Comparison of ENCODE assay signal across 11 mouse cellular contexts in genomic region chr16:31740271-31740670, GRCm38 (mm10).
DNase-seq lines count a peak whose midpoint lies in the region; ATAC-seq and TF ChIP-seq lines count a peak whose summit lies in the region.
"Had no signal": no experiment of that assay in that cellular context is flagged by ENCODE, and none has a peak within 500 bp of the region (broad histone marks: within the 10 kb centered on the region; RNA-seq: fewer than 3 reads in every experiment).

No protein-coding gene starts in this region.

- 0 out of 2 replicates have a peak overlapping the region, but pooled peaks have one; percentile 6 for H3K27ac ChIP-seq in forebrain, embryonic 10.5 days
- H3K27ac ChIP-seq in forebrain, embryonic 15.5 days (replicated peaks), result no peak overlapping the region
- H3K27ac ChIP-seq in forebrain, embryonic 14.5 days (ENCODE audit: low read depth, low read length), result no peak overlapping the region
- H3K27ac ChIP-seq: embryonic facial prominence, embryonic 15.5 days had no signal

- DNase-seq in forebrain, embryonic 10.5 days (ENCODE audit: extremely low spot score, low spot score), result no peak
- peak; percentile 23 for DNase-seq in brain, embryonic 14.5 days (ENCODE audit: low read depth)
- peak; percentile 81 to 87 for DNase-seq in heart, adult 18-20 months
- peak; percentile 55 to 76 for DNase-seq in kidney, postnatal 36 days
- no peak for DNase-seq in frontal cortex, postnatal 14 days (ENCODE audit: low spot score in 2 of 2)
- DNase-seq in frontal cortex, adult 2 months (ENCODE audit: extremely low spot score in 1 of 2, low spot score in 1 of 2), result no peak
- DNase-seq in forebrain, embryonic 14.5 days (ENCODE audit: low spot score), result no peak
- DNase-seq: B cell, adult 2 months had no signal

- TF ChIP-seq POLR2A in brain, embryonic 14.5 days (IDR thresholded peaks at IDR 0.05; ENCODE audit: borderline replicate concordance, extremely low read depth, insufficient read depth, insufficient read length, poor library complexity, severe bottlenecking), result no peak

- no peak overlapping the region for H3K9ac ChIP-seq in forebrain, embryonic 15.5 days (replicated peaks)
- H3K9ac ChIP-seq in forebrain, embryonic 14.5 days (ENCODE audit: low read length), result no peak overlapping the region
- H3K9ac ChIP-seq: embryonic facial prominence, embryonic 15.5 days had no signal

- TF ChIP-seq CTCF in brain, embryonic 14.5 days (IDR thresholded peaks at IDR 0.05; ENCODE audit: borderline replicate concordance, extremely low read depth, insufficient read depth, insufficient read length), result no peak

- H3K4me3 ChIP-seq in forebrain, embryonic 10.5 days, result no peak overlapping the region
- no peak overlapping the region for H3K4me3 ChIP-seq in forebrain, embryonic 15.5 days
- H3K4me3 ChIP-seq in forebrain, embryonic 14.5 days (ENCODE audit: low read depth, low read length), result no peak overlapping the region
- H3K4me3 ChIP-seq: embryonic facial prominence, embryonic 15.5 days had no signal

- peaks cover 4% of the 10 kb centered on the region for H3K4me1 ChIP-seq in forebrain, embryonic 10.5 days
- no peaks in the 10 kb centered on the region for H3K4me1 ChIP-seq in forebrain, embryonic 15.5 days
- no peaks in the 10 kb centered on the region for H3K4me1 ChIP-seq in forebrain, embryonic 14.5 days (ENCODE audit: control insufficient read depth, insufficient read depth, low read length)

- H3K4me2 ChIP-seq in forebrain, embryonic 15.5 days (replicated peaks), result no peak overlapping the region
- no peak overlapping the region for H3K4me2 ChIP-seq in forebrain, embryonic 14.5 days (ENCODE audit: low read length)
- H3K4me2 ChIP-seq: embryonic facial prominence, embryonic 15.5 days had no signal

- H3K9me3 ChIP-seq in forebrain, embryonic 10.5 days, result peaks cover 16% of the 10 kb centered on the region
- no peaks in the 10 kb centered on the region for H3K9me3 ChIP-seq in forebrain, embryonic 15.5 days
- H3K9me3 ChIP-seq in forebrain, embryonic 14.5 days (replicated peaks; ENCODE audit: control insufficient read depth, low read length), result peaks cover 5% of the 10 kb centered on the region; the same call in 1 of the 2 replicates

- no peak for ATAC-seq in forebrain, embryonic 15.5 days (replicated peaks)
- no peak for ATAC-seq in forebrain, embryonic 14.5 days
- ATAC-seq: activated CD4-positive, CD25-positive, alpha-beta regulatory T cell, adult 4 months had no signal

- no peaks in the 10 kb centered on the region for H3K27me3 ChIP-seq in forebrain, embryonic 10.5 days (ENCODE audit: poor library complexity, severe bottlenecking)
- no peaks in the 10 kb centered on the region for H3K27me3 ChIP-seq in forebrain, embryonic 15.5 days
- no peaks in the 10 kb centered on the region for H3K27me3 ChIP-seq in forebrain, embryonic 14.5 days (replicated peaks; ENCODE audit: control insufficient read depth, insufficient read depth, low read length)
- H3K27me3 ChIP-seq: embryonic facial prominence, embryonic 15.5 days had no signal

- H3K36me3 ChIP-seq in forebrain, embryonic 10.5 days (replicated peaks), result peaks cover 50% of the 10 kb centered on the region
- H3K36me3 ChIP-seq in forebrain, embryonic 15.5 days, result peaks cover 4% of the 10 kb centered on the region; the same call in 1 of the 2 replicates
- no peaks in the 10 kb centered on the region for H3K36me3 ChIP-seq in forebrain, embryonic 14.5 days (ENCODE audit: control insufficient read depth, insufficient read depth, low read length)

- WGBS in forebrain, embryonic 10.5 days, result 83% methylated on average over 8 of the region's 8 CpGs
- 65% methylated on average over 8 of the region's 8 CpGs for WGBS in forebrain, embryonic 15.5 days
- 59% methylated on average over 8 of the region's 8 CpGs for WGBS in forebrain, embryonic 14.5 days

Comparison
In these comparisons a context has a peak if more than half of its experiments do, and no peak if none do; other contexts are left out.
1. DNase-seq: peak in brain, embryonic 14.5 days (single experiment), heart, adult 18-20 months (2 of 2) and kidney, postnatal 36 days (2 of 2); none in forebrain, embryonic 10.5 days (single experiment), frontal cortex, postnatal 14 days (0 of 2), frontal cortex, adult 2 months (0 of 2) and forebrain, embryonic 14.5 days (single experiment).